Mouse (Mus musculus) embryonic fibroblast, embryonic 13.5 days (primary cell): Measurements from ENCODE around the gene 9430097D07Rik.

ENCODE experiments used
- CTCF ChIP-seq: IDR thresholded peaks from 2 replicates; pipeline ENCODE4 v1.5.1; 2011; ENCODE audit warnings: mild to moderate bottlenecking, control low read depth, low read length, moderate library complexity, borderline replicate concordance; ENCODE audit not compliant: insufficient read depth
- POLR2A ChIP-seq: IDR thresholded peaks from 2 replicates; pipeline ENCODE4 v1.6.1; 2011; ENCODE audit warnings: low read depth, mild to moderate bottlenecking, control low read depth, low read length, moderate library complexity

DNA sequence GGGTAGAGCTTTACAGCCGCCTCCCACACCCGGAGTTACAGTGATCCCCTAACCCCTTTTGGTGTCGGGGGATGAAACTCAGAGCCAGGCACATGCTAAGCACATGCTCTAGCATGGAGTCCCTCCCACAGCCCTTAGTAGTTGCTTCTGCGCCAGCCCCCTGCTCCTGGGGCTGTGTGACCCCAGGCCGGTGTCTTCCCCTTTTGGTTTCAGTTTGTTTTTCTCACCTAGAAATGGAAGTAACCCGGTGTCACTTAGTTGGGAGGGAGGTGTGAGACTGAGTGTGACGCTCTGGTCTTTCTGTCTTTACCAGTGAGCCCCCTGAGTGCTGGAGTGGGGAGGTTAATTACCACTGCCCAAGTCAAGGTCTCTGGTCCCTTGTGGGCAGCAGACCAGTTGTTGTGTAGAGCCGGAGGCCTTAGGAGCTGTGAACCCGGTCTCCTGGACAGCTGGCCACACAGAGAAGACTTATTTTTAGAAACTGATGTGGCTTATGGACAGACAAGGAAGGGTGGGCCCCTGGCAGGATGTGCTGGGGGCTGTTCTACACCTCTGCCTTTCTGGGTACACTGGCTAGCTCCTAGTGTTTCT, 12.3 kb upstream of the 9430097D07Rik start:
- TF ChIP-seq CTCF (no peak), POLR2A (no peak)
